Mouse (Mus musculus): Measurements from ENCODE around the gene Ajuba. TPM values are rescaled to one million over a fixed set of nuclear protein-coding genes. Genes with fewer than 3 reads are reported as not detected.

Gene Ajuba
- total and polyA plus RNA-seq, 2 experiments from 2014 or later, result 6.1 to 9.8 TPM

- ATAC-seq (no peak), DNase-seq (ENCODE audit: low spot score) (no peak)
- Histone ChIP-seq H3K27me3 (ENCODE audit: insufficient read depth, low read length) (no peaks in the 10 kb centered on the region), H3K27ac (peak overlapping the region; percentile 93), H3K9ac (replicated peaks; ENCODE audit: low read length) (no peak overlapping the region; the same call in 1 of the 2 replicates), H3K4me3 (ENCODE audit: low read length) (peak overlapping the region; percentile 57), H3K36me3 (ENCODE audit: insufficient read depth, low read length) (no peaks in the 10 kb centered on the region), H3K9me3 (ENCODE audit: low read length) (no peaks in the 10 kb centered on the region), H3K4me1 (ENCODE audit: insufficient read depth, low read length) (no peaks in the 10 kb centered on the region), H3K4me2 (ENCODE audit: low read depth, low read length) (peak overlapping the region; percentile 53)
- TF ChIP-seq CTCF (IDR thresholded peaks at IDR 0.05; ENCODE audit: low read depth), result no peak
- 80% methylated on average over 8 of the region's 8 CpGs for WGBS
Observed at GRCm38 (mm10) chr14:54603686-54604085, 26.3 kb upstream of the Ajuba start.

- WGBS, result under 1% methylated on average over 46 of the region's 46 CpGs
Observed at GRCm38 (mm10) chr14:54603038-54603654, 25.8 kb upstream of the Ajuba start.

DNA sequence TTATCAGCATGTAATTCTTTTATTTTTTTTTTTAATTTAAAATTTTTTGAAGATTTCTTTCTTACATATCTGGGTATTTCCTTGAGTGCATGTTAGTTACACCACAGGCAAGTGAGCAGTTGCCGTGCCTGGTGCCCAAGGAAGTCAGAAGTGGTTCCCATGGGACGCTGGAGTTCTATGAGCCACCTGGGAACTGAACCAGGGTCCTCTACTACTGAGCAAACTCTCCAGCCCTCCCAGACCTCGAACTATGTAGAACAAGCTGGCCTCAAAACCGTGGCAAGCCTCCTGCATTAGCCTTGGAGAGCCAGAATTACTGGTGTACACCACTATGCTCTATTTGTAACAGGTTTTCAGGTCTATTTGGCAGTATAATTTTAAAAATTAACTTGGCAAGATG, 25.3 kb upstream of the Ajuba start:
- Histone ChIP-seq H3K27ac (peak overlapping the region; percentile 93), H3K9me3 (ENCODE audit: low read length) (no peaks in the 10 kb centered on the region), H3K36me3 (ENCODE audit: insufficient read depth, low read length) (no peaks in the 10 kb centered on the region), H3K9ac (replicated peaks; ENCODE audit: low read length) (peak overlapping the region; percentile 67), H3K4me2 (ENCODE audit: low read depth, low read length) (peak overlapping the region; percentile 53), H3K4me1 (ENCODE audit: insufficient read depth, low read length) (no peaks in the 10 kb centered on the region), H3K27me3 (ENCODE audit: insufficient read depth, low read length) (no peaks in the 10 kb centered on the region), H3K4me3 (ENCODE audit: low read length) (peak overlapping the region; percentile 57)
- ATAC-seq (peak; percentile 13; the same call in 1 of the 2 replicates), DNase-seq (ENCODE audit: low spot score) (peak; percentile 40)
- TF ChIP-seq CTCF (IDR thresholded peaks at IDR 0.05; ENCODE audit: low read depth), result no peak
- 38% methylated on average over 4 of the region's 4 CpGs for WGBS

More at GRCm38 (mm10) chr14:54603038-54603654, 25.8 kb upstream of the Ajuba start:
- Histone ChIP-seq H3K9me3 (ENCODE audit: low read length) (no peaks in the 10 kb centered on the region), H3K27me3 (ENCODE audit: insufficient read depth, low read length) (no peaks in the 10 kb centered on the region), H3K4me2 (ENCODE audit: low read depth, low read length) (peak overlapping the region; percentile 53), H3K4me1 (ENCODE audit: insufficient read depth, low read length) (no peaks in the 10 kb centered on the region), H3K9ac (replicated peaks; ENCODE audit: low read length) (peak overlapping the region; percentile 67), H3K4me3 (ENCODE audit: low read length) (peak overlapping the region; percentile 57), H3K36me3 (ENCODE audit: insufficient read depth, low read length) (no peaks in the 10 kb centered on the region), H3K27ac (peak overlapping the region; percentile 93)
- peak; percentile 32; the same call in 1 of the 2 replicates for TF ChIP-seq CTCF (IDR thresholded peaks at IDR 0.05; ENCODE audit: low read depth)
- ATAC-seq, result peak; percentile 99
- peak; percentile 99 for DNase-seq (ENCODE audit: low spot score)

GRCm38 (mm10) chr14:54601601-54602000, 24.2 kb upstream of the Ajuba start:
- DNase-seq (ENCODE audit: low spot score) (no peak), ATAC-seq (no peak)
- no peaks in the 10 kb centered on the region for H3K36me3 ChIP-seq (ENCODE audit: insufficient read depth, low read length)
- no peak for TF ChIP-seq CTCF (IDR thresholded peaks at IDR 0.05; ENCODE audit: low read depth)
- no peak overlapping the region for H3K9ac ChIP-seq (replicated peaks; ENCODE audit: low read length)
- no peak overlapping the region for H3K4me2 ChIP-seq (ENCODE audit: low read depth, low read length)
- H3K27me3 ChIP-seq (ENCODE audit: insufficient read depth, low read length), result no peaks in the 10 kb centered on the region
- no peak overlapping the region for H3K4me3 ChIP-seq (ENCODE audit: low read length)
- H3K4me1 ChIP-seq (ENCODE audit: insufficient read depth, low read length), result no peaks in the 10 kb centered on the region
- WGBS, result 83% methylated on average over 2 of the region's 2 CpGs
- no peak overlapping the region for H3K27ac ChIP-seq
- no peaks in the 10 kb centered on the region for H3K9me3 ChIP-seq (ENCODE audit: low read length)

GRCm38 (mm10) chr14:54597084-54597483, 19.7 kb upstream of the Ajuba start:
- WGBS, result 85% methylated on average over 7 of the region's 7 CpGs
- DNase-seq (ENCODE audit: low spot score), result no peak
- H3K36me3 ChIP-seq (ENCODE audit: insufficient read depth, low read length), result no peaks in the 10 kb centered on the region

GRCm38 (mm10) chr14:54594631-54595414, 17.5 kb upstream of the Ajuba start:
- no peaks in the 10 kb centered on the region for H3K36me3 ChIP-seq (ENCODE audit: insufficient read depth, low read length)
- no peak for TF ChIP-seq CTCF (IDR thresholded peaks at IDR 0.05; ENCODE audit: low read depth)
- DNase-seq (ENCODE audit: low spot score), result no peak
- H3K9ac ChIP-seq (replicated peaks; ENCODE audit: low read length), result no peak overlapping the region
- no peak overlapping the region for H3K4me3 ChIP-seq (ENCODE audit: low read length)
- no peak overlapping the region for H3K4me2 ChIP-seq (ENCODE audit: low read depth, low read length)
- H3K9me3 ChIP-seq (ENCODE audit: low read length), result no peaks in the 10 kb centered on the region
- no peaks in the 10 kb centered on the region for H3K4me1 ChIP-seq (ENCODE audit: insufficient read depth, low read length)
- no peak overlapping the region for H3K27ac ChIP-seq
- no peak; the same call in 1 of the 2 replicates for ATAC-seq
- 67% methylated on average over 27 of the region's 28 CpGs for WGBS
- no peaks in the 10 kb centered on the region for H3K27me3 ChIP-seq (ENCODE audit: insufficient read depth, low read length)

More at GRCm38 (mm10) chr14:54597084-54597483, 19.7 kb upstream of the Ajuba start:
- TF ChIP-seq CTCF (IDR thresholded peaks at IDR 0.05; ENCODE audit: low read depth), result peak; percentile 54
- Histone ChIP-seq H3K4me3 (ENCODE audit: low read length) (no peak overlapping the region), H3K4me1 (ENCODE audit: insufficient read depth, low read length) (no peaks in the 10 kb centered on the region), H3K4me2 (ENCODE audit: low read depth, low read length) (no peak overlapping the region), H3K27ac (no peak overlapping the region), H3K27me3 (ENCODE audit: insufficient read depth, low read length) (no peaks in the 10 kb centered on the region), H3K9ac (replicated peaks; ENCODE audit: low read length) (no peak overlapping the region), H3K9me3 (ENCODE audit: low read length) (no peaks in the 10 kb centered on the region)
- ATAC-seq, result no peak
